Comparison of ENCODE assay signal across 9 mouse cellular contexts in the genomic region with DNA sequence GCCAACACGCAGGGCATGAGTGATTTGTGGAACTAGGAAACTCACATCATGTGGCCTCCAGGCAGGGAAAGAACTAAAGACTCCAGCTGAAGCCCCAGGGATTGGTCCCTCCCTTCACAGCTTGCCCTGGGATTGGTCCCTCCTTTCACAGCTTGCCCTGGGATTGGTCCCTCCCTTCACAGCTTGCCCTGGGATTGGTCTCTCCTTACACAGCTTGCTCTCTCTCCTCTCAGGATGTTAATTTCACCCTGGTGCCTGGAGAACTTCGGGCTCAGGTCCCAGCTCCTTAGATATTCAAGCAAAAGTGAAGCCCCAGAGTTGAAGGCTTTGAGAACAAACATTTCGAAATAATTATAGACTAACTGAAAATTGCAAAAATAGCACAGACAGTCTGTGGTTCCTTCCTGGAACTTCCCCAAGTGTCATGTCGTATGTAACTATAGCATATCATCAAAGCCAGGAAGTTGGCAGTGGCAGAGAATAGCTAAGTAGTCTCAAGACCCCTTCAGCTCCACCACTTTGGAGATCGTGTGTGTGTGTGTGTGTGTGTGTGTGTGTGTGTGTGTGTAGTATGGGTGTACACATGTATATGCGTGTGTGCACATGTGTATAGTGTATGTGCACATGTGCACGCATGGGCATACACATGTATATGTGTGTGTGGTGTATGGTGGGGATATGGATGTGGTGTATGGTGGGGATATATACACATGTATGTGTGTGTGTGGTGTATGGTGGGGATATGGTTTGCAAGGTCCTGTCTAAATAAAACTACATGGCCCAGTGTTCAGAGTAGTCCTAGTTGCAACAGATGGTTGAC. TPM values are rescaled to one million over a fixed set of nuclear protein-coding genes. Genes with fewer than 3 reads are reported as not detected.
DNase-seq lines count a peak whose midpoint lies in the region; ATAC-seq and TF ChIP-seq lines count a peak whose summit lies in the region.
"Had no signal": no experiment of that assay in that cellular context is flagged by ENCODE, and none has a peak within 500 bp of the region (broad histone marks: within the 10 kb centered on the region; RNA-seq: fewer than 3 reads in every experiment).

No protein-coding gene starts in this region.

- H3K9ac ChIP-seq in liver, postnatal 0 days (replicated peaks) = no peak overlapping the region
- H3K9ac ChIP-seq: neural tube, embryonic 12.5 days had no signal

- peak; percentile 26; the same call in 1 of the 2 replicates for TF ChIP-seq EP300 in liver, postnatal 0 days (IDR thresholded peaks at IDR 0.05; ENCODE audit: low read depth)

- peak; percentile 90 for ATAC-seq in liver, postnatal 0 days

- DNase-seq in adrenal gland, adult 2 months = peak; percentile 15
- DNase-seq in adrenal gland, adult 18-20 months (ENCODE audit: low spot score in 2 of 2) = no peak
- DNase-seq in thymus, postnatal 0 days (ENCODE audit: low spot score) = peak; percentile 39
- DNase-seq in thymus, postnatal 10 days (ENCODE audit: low spot score in 2 of 2) = no peak
- DNase-seq in kidney, postnatal 14 days = peak; percentile 51
- peak; percentile 58 for DNase-seq in liver, postnatal 0 days
- peak; percentile 17 for DNase-seq in right cerebral cortex, postnatal 25 days
- no peak for DNase-seq in B cell, adult 2 months

- no peaks in the 10 kb centered on the region for H3K27me3 ChIP-seq in liver, postnatal 0 days (ENCODE audit: insufficient read depth, low read length)
- H3K27me3 ChIP-seq: neural tube, embryonic 12.5 days had no signal

- H3K4me3 ChIP-seq in liver, postnatal 0 days (ENCODE audit: low read depth, low read length) = no peak overlapping the region
- H3K4me3 ChIP-seq: neural tube, embryonic 12.5 days had no signal

- H3K36me3 ChIP-seq in liver, postnatal 0 days (replicated peaks; ENCODE audit: insufficient read depth, low read length) = no peaks in the 10 kb centered on the region
- H3K36me3 ChIP-seq: neural tube, embryonic 12.5 days had no signal

- no peak for TF ChIP-seq CTCF in liver, postnatal 0 days (IDR thresholded peaks at IDR 0.05; ENCODE audit: low read depth)

- H3K9me3 ChIP-seq in liver, postnatal 0 days (ENCODE audit: low read length) = no peaks in the 10 kb centered on the region
- H3K9me3 ChIP-seq: neural tube, embryonic 12.5 days had no signal

- peaks cover 24% of the 10 kb centered on the region for H3K4me1 ChIP-seq in liver, postnatal 0 days (ENCODE audit: insufficient read depth)
- H3K4me1 ChIP-seq: neural tube, embryonic 12.5 days had no signal

- peak overlapping the region; percentile 51 for H3K27ac ChIP-seq in liver, postnatal 0 days (ENCODE audit: low read depth)
- H3K27ac ChIP-seq: neural tube, embryonic 12.5 days had no signal

- WGBS in liver, postnatal 0 days (ENCODE audit: insufficient replicate concordance) = 39% methylated on average over 7 of the region's 7 CpGs

- H3K4me2 ChIP-seq in liver, postnatal 0 days (ENCODE audit: low read depth, low read length) = no peak overlapping the region
- H3K4me2 ChIP-seq: neural tube, embryonic 12.5 days had no signal

RNA-seq across cellular contexts. Expression of gene Drc7, which starts 17.6 kb away (rescaled TPM):
- total RNA-seq in adrenal gland, adult 2 months (2021) = not detected
- not detected in 2 replicates for polyA plus RNA-seq in adrenal gland, adult 2 months (2012; rRNA removed)
- not detected for total RNA-seq in adrenal gland, adult 18-20 months (2021)
- 1.3 TPM in 2 replicates for polyA plus RNA-seq in thymus, postnatal 0 days (2015; fragmentation: Nextera tagmentation; extraction: Ambion mirVana)
- polyA plus RNA-seq in liver, postnatal 0 days (2015; fragmentation: Nextera tagmentation; extraction: Ambion mirVana) = 0.21 and 0.28 TPM in 2 replicates

RNA-seq across cellular contexts. Expression of gene Adgrg3, which starts 19.8 kb away (rescaled TPM):
- total RNA-seq in adrenal gland, adult 2 months (2021) = 1 to 10 TPM; 2.0 to 2.8 TPM
- 9.1 and 11.2 TPM in 2 replicates for polyA plus RNA-seq in adrenal gland, adult 2 months (2012; rRNA removed)
- 1 to 10 TPM; 2.1 to 2.2 TPM for total RNA-seq in adrenal gland, adult 18-20 months (2021)
- polyA plus RNA-seq in thymus, postnatal 0 days (2015; fragmentation: Nextera tagmentation; extraction: Ambion mirVana) = 8.5 and 9.7 TPM in 2 replicates
- polyA plus RNA-seq in liver, postnatal 0 days (2015; fragmentation: Nextera tagmentation; extraction: Ambion mirVana) = 8.9 and 9.6 TPM in 2 replicates

RNA-seq across cellular contexts. Expression of gene Katnb1, which starts 43.7 kb away (rescaled TPM):
- 10 to 100 TPM; 11.0 to 17.7 TPM for total RNA-seq in adrenal gland, adult 2 months (2021)
- polyA plus RNA-seq in adrenal gland, adult 2 months (2012; rRNA removed) = 18.9 and 19.1 TPM in 2 replicates
- total RNA-seq in adrenal gland, adult 18-20 months (2021) = 10 to 100 TPM; 11.3 to 15.3 TPM
- 20.1 and 20.3 TPM in 2 replicates for polyA plus RNA-seq in thymus, postnatal 0 days (2015; fragmentation: Nextera tagmentation; extraction: Ambion mirVana)
- polyA plus RNA-seq in liver, postnatal 0 days (2015; fragmentation: Nextera tagmentation; extraction: Ambion mirVana) = 4.7 and 5.1 TPM in 2 replicates

Comparison
In these comparisons a context has a peak if more than half of its experiments do, and no peak if none do; other contexts are left out.
1. DNase-seq: peak in adrenal gland, adult 2 months (single experiment), thymus, postnatal 0 days (single experiment), kidney, postnatal 14 days (single experiment), liver, postnatal 0 days (single experiment) and right cerebral cortex, postnatal 25 days (single experiment); none in adrenal gland, adult 18-20 months (0 of 2), thymus, postnatal 10 days (0 of 2) and B cell, adult 2 months (0 of 2).